Mouse (Mus musculus): Measurements from ENCODE around the gene Rplp2.

Rplp2 gene

GRCm38 (mm10) chr7:141430585-141431240 lies 16.5 kb upstream of the Rplp2 start:
- no peak for DNase-seq (ENCODE audit: low spot score in 2 of 2)

GRCm38 (mm10) chr7:141431434-141432185 lies 15.6 kb upstream of the Rplp2 start:
- peak in 1 of 2 experiments; percentile 15 for DNase-seq (ENCODE audit: low spot score in 2 of 2)

- peak in 1 of 2 experiments; percentile 15 for DNase-seq (ENCODE audit: low spot score in 2 of 2)
Observed at GRCm38 (mm10) chr7:141432186-141432611, 15.0 kb upstream of the Rplp2 start.

DNA sequence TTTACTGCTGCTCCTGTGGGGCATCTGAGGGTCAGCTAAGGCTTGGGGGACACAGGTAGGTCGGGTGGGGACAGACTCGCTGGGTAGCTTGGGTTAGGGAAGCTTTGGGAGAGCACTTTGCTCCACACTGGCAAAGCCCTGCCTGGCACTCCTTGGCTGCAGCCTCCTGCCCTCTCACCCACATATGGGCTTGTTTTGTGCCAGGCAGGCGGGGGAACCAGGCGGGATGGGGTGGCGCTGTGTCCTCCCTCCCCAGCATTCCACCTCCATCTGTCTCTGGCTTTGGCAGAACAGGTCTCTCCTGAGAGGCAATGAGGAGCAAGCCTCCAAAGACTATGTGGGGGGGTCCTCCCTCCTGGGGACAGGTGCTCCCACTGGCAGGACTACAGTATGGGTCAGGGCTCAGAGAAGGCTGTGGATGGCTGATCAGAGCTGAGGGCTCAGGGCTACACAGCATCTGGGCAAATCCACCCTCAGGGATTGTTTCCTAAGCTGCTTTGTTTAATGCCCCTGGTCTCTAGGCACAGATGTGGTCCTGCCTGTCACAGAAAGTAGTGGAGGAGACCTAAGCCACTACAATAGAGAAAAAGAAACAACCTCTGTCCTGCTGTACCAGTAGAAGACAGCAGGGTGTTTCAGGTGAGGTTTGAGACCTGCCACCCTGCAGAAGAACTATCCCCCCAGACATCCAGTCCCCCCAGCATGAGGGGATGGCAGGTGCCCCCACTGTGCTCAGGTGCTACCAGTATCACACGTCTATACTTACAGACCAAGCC lies 14.2 kb upstream of the Rplp2 start:
- no peak for DNase-seq (ENCODE audit: low spot score in 2 of 2)

- DNase-seq (ENCODE audit: low spot score in 2 of 2): no peak
Observed at GRCm38 (mm10) chr7:141433517-141434400, 13.4 kb upstream of the Rplp2 start.

DNA sequence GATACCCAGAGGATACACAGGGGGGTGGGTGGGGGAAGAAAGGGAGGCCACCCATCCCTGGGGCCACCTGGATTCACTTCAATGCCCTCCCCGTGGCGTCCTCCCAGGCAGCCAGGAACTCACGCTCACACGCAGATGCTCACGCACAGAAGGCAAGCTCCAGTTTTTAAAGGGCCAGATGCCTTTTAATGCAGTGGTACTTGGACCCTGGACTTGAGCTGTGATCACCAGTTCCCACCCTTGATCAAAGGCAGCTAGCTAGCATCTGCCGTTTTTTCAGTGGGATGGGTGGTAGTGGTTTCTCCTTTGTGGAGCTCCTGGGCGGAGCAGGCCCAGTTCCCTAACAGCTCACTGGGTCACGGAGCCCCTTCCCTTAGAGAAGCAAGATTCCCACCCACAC lies 12.7 kb upstream of the Rplp2 start:
- DNase-seq (ENCODE audit: low spot score in 2 of 2): no peak

GRCm38 (mm10) chr7:141435129-141435855 lies 11.9 kb upstream of the Rplp2 start:
- peak; percentile 14 to 43 for DNase-seq (ENCODE audit: low spot score in 2 of 2)

DNA sequence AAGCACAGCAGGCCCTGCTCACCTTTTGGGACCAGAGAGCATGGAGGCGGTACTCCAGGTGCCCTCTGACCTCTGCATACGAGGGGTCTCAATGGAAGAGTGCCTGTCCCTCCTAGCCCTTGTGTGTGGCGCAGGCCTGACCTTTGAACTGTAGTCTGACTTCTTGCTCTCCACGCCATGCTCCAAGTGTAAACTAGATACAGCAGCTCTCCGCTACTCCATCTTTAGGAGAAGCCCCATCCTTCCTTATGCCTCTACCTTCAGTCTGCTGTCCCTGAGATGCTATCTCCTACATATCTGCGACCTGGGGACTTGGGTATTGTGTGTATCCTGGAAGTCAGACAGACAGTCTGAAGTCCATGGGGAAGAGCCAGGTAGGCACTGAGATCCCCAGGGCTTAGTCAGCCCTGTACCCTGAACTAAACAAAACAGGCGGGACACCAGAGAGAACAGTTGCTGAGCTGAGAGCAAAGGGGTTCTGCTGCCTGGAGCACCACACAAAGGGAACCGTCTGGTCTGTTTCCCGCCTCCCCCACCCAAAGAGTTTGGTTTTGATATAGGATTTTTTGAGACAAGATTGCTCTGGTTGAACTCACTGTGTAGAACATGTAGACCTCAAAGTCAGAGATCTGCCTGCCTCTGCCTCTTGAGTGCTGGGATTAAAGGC lies 11.2 kb upstream of the Rplp2 start:
- peak; percentile 29 to 33 for DNase-seq (ENCODE audit: low spot score in 2 of 2)

DNA sequence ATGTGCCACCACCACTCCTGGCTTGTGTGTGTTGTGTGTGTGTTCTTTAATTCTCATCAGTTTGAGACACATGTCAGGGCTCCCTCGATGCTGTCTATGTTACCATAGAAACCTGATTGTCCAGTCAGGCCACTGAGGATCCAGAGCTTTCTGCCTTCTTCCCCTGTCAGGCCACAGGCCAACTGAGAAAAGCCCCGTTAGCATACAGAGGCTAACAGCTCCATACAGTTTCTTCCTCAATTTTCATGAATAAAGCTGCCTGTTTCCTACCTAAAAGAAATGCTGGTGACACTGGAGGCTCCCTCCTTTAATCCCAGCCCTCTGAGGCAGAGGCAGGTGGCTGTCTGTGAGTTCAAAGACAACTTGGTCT lies 10.7 kb upstream of the Rplp2 start:
- no peak for DNase-seq (ENCODE audit: low spot score in 2 of 2)

GRCm38 (mm10) chr7:141437178-141438120 lies 9.7 kb upstream of the Rplp2 start, which contains the start of gene Slc25a22:
TSS of gene Slc25a22 (minus strand) at chr7:141437892.
- DNase-seq (ENCODE audit: low spot score in 2 of 2): peak; percentile 71 to 82

DNA sequence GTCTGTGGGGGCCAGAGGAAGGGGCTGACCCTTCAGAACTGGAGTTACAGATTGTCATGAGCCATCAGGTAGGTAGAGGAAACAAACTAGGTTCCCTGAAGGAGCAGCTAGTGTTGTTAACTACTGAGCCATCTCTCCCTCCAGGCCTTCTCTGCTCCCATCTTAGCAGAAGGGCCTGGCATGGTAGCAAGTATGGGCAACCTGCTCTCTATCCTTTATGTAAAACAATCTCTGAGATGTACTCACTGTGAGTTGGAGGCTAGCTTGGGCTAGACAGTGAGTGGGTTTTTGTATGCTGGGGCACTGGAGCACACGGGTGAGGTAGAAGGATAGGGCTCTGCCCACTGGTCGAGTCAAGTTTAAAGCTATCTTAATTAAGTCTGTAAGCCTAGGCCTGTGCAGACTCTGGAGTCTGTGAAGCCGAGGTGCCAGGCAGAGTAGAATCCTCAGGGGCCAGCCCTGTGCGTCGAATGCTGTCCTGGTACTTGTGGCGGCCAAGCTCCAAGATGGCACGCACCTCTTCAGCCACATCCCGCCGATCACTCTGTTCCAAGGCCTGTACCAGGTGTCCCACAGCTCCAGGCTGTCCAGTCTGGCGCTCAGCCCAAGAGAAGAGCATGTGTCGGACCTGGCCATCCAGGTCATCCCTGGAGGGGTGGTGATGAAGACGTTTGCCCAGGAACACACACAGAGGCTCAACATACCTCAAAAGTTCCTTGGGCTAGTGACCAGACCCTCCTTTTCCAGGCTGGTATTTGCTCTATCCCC lies 8.8 kb upstream of the Rplp2 start:
- peak; percentile 21 to 28 for DNase-seq (ENCODE audit: low spot score in 2 of 2)

DNA sequence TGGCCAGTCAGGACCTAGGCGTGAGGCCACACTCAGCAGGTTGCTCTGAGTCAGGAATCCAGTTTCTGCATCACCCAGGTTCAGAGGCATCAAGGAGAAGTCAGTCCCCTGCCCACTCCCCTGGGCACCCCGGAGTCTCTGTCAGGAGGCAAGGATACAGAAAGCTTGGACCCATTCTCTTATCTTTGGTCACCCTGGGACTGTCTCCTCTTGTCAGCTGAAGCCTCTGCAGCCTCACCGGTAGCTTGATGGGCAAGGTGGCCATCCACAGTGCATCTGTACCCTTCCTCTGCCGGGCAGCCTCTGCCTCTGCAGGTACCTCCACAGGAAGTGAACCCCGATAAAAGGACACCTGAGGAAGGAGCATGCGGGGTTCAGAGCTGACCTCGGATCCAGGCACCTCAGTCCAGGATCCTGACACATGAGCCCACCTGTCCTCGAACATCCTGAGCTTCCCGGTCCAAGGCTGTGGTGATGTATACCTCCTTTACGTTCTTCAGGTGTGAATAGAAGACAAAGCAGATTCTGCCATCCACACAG lies 8.0 kb upstream of the Rplp2 start:
- peak in 1 of 2 experiments; percentile 7 for DNase-seq (ENCODE audit: low spot score in 2 of 2)

- DNase-seq (ENCODE audit: low spot score in 2 of 2): peak; percentile 7 to 16
Observed at GRCm38 (mm10) chr7:141439811-141440210, 7.4 kb upstream of the Rplp2 start.

DNA sequence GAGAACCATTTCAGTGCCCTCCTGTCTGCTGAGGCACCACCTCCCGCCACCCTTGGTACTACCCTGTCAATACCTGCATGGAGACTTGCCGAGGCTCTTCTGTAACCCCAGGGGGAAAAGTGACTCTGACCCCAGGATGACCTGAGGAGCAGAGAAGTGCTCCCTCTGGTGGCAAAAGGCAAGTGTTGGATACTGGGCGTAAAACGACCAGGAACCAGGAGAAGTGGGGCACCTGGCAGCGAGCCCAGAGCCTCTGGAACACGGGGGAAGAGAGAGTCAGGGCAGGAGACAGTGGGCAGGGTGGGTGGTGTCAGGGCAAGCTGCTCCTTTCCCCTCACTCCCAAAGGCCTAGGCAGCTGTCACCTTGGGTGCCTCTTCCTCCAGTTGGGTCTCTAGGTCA lies 6.6 kb upstream of the Rplp2 start:
- DNase-seq (ENCODE audit: low spot score in 2 of 2): peak; percentile 58 to 60

DNA sequence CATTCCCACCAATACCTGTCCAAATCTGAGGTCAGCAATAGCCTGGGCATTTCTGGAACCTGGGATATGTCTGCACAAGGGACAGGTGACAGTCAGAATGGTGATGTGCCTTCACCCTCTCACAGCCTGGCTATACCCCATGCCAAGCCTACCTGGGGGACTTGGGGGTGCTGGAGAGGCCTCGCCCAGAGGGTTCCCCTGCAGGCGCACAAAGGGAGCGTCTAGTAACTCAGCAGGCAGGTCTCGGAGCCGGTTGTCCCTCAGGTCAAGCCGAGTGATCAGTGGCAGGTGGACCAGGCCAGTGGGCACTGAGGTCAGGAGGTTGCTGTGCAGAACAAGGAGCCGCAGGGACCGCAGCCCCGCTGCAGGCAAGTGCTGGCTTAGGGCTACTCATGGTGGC lies 5.7 kb upstream of the Rplp2 start:
- peak in 1 of 2 experiments; percentile 11 for DNase-seq (ENCODE audit: low spot score in 2 of 2)

DNA sequence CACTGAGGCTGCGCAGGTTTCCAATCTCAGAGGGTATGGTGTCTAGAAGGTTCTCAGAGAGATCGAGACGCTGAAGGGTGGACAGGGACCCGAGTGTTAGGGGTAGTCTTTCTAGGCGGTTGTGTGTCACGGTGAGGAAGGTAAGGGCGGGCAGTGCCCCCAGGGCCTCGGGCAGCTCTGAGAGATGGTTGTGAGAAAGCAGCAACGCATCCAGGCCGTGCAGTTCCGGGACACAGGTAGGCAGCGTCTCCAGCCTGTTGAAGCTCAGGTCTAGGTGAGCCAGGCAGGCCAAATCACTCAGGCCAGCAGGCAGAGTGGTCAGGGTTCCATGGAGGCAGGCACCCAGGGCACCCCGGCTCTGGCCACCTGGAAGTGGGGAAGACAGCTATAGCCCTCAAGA lies 5.0 kb upstream of the Rplp2 start:
- DNase-seq (ENCODE audit: low spot score in 2 of 2): peak in 1 of 2 experiments; percentile 6

GRCm38 (mm10) chr7:141443081-141443821 lies 3.9 kb upstream of the Rplp2 start:
- peak; percentile 10 to 16 for DNase-seq (ENCODE audit: low spot score in 2 of 2)
